Mouse (Mus musculus) embryonic facial prominence, embryonic 15.5 days (tissue): ENCODE measurements around the gene Arl5a. TPM values are rescaled to one million over a fixed set of nuclear protein-coding genes. Genes with fewer than 3 reads are reported as not detected.

ENCODE experiments used
- ATAC-seq: fragments of 200-750 bp; cut with Nextera tagmentation; 2 replicates; pipeline ENCODE4 v1.8.0; 2017; ENCODE audit warnings: low read depth, moderate TSS enrichment; ENCODE audit not compliant: insufficient number of reproducible peaks, low FRiP score, low TSS enrichment
- H3K27ac ChIP-seq: fragments of 300-500 bp; sonication (generic); replicated peaks from 2 replicates; pipeline ENCODE4 v1.5.1; 2015; ENCODE audit warnings: mild to moderate bottlenecking, inconsistent platforms
- H3K27me3 ChIP-seq: fragments of 300-500 bp; sonication (generic); 2 replicates; pipeline ENCODE4 v1.6.1; 2015; ENCODE audit warnings: inconsistent platforms
- H3K36me3 ChIP-seq: fragments of 300-500 bp; sonication (generic); 2 replicates; pipeline ENCODE4 v1.6.1; 2015; ENCODE audit warnings: mild to moderate bottlenecking, inconsistent platforms
- H3K4me1 ChIP-seq: fragments of 300-500 bp; sonication (generic); 2 replicates; pipeline ENCODE4 v1.6.1; 2015; ENCODE audit warnings: inconsistent platforms
- H3K4me2 ChIP-seq: fragments of 300-500 bp; sonication (generic); replicated peaks from 2 replicates; pipeline ENCODE4 v1.6.1; 2015; ENCODE audit warnings: mild to moderate bottlenecking, inconsistent platforms
- H3K4me3 ChIP-seq: fragments of 300-500 bp; sonication (generic); replicated peaks from 2 replicates; pipeline ENCODE4 v1.5.1; 2015; ENCODE audit warnings: mild to moderate bottlenecking, inconsistent platforms
- H3K9ac ChIP-seq: fragments of 300-500 bp; sonication (generic); 2 replicates; pipeline ENCODE4 v1.6.1; 2015; ENCODE audit warnings: inconsistent platforms
- H3K9me3 ChIP-seq: fragments of 300-500 bp; sonication (generic); replicated peaks from 2 replicates; pipeline ENCODE4 v1.6.1; 2016; ENCODE audit warnings: inconsistent platforms
- WGBS: fragments of 180-500 bp; shearing (Covaris S2); methylation state at CpG from one replicate; pipeline ENCODE4 v1.1.7; 2015; 5-methylcytosine and 5-hydroxymethylcytosine counted together
- polyA plus RNA-seq: library from polyadenylated mRNA; unstranded; fragments of >200 nt; fragmentation: Nextera tagmentation; extraction: Ambion mirVana; gene quantifications from 2 replicates; pipeline ENCODE4 v1.2.1, GENCODE M21; 2015

Arl5a gene
- 39.6 and 39.8 TPM in 2 replicates for polyA plus RNA-seq

GRCm38 (mm10) chr2:52424747-52425522 is at the start of gene Arl5a:
Gene Arl5a, minus strand, starts transcription at chr2:52424901.
- Histone ChIP-seq H3K4me2 (peak within 1 kb of the TSS; percentile 64), H3K9ac (peak within 1 kb of the TSS; percentile 92), H3K36me3 (no peaks in the 10 kb centered on the region), H3K9me3 (no peaks in the 10 kb centered on the region), H3K4me3 (peak within 1 kb of the TSS; percentile 97), H3K4me1 (peaks cover 24% of the 10 kb centered on the region), H3K27me3 (no peaks in the 10 kb centered on the region), H3K27ac (peak within 1 kb of the TSS; percentile 92)
- ATAC-seq, result peak; percentile 96
- under 1% methylated on average over 57 of the region's 57 CpGs for WGBS

GRCm38 (mm10) chr2:52471545-52472291 is 47.0 kb upstream of the Arl5a start:
- Histone ChIP-seq H3K36me3 (no peaks in the 10 kb centered on the region), H3K9me3 (no peaks in the 10 kb centered on the region), H3K4me3 (no peak overlapping the region), H3K27me3 (no peaks in the 10 kb centered on the region), H3K4me2 (no peak overlapping the region), H3K27ac (no peak overlapping the region), H3K9ac (no peak overlapping the region), H3K4me1 (no peaks in the 10 kb centered on the region)
- ATAC-seq, result no peak
- 27% methylated on average over 4 of the region's 4 CpGs for WGBS

- Histone ChIP-seq H3K4me2 (no peak overlapping the region), H3K9ac (no peak overlapping the region), H3K9me3 (no peaks in the 10 kb centered on the region), H3K27ac (no peak overlapping the region), H3K27me3 (no peaks in the 10 kb centered on the region), H3K4me1 (no peaks in the 10 kb centered on the region), H3K4me3 (no peak overlapping the region), H3K36me3 (no peaks in the 10 kb centered on the region)
- 87% methylated on average over 4 of the region's 4 CpGs for WGBS
- ATAC-seq, result no peak
These were observed 45.4 kb upstream of the Arl5a start for GRCm38 (mm10) chr2:52470044-52470560.

GRCm38 (mm10) chr2:52467629-52468028 is 42.9 kb upstream of the Arl5a start:
- no peaks in the 10 kb centered on the region for H3K4me1 ChIP-seq
- H3K9me3 ChIP-seq, result no peaks in the 10 kb centered on the region
- ATAC-seq, result no peak
- H3K9ac ChIP-seq, result no peak overlapping the region
- no peak overlapping the region for H3K27ac ChIP-seq
- H3K27me3 ChIP-seq, result no peaks in the 10 kb centered on the region
- no peak overlapping the region for H3K4me2 ChIP-seq
- H3K4me3 ChIP-seq, result no peak overlapping the region
- 77% methylated on average over 6 of the region's 6 CpGs for WGBS
- no peaks in the 10 kb centered on the region for H3K36me3 ChIP-seq

- H3K27ac ChIP-seq, result no peak overlapping the region
- no peaks in the 10 kb centered on the region for H3K36me3 ChIP-seq
- H3K4me2 ChIP-seq, result no peak overlapping the region
- no peaks in the 10 kb centered on the region for H3K27me3 ChIP-seq
- no peak overlapping the region for H3K9ac ChIP-seq
- no peak overlapping the region for H3K4me3 ChIP-seq
- no peaks in the 10 kb centered on the region for H3K9me3 ChIP-seq
- 90% methylated on average over 12 of the region's 12 CpGs for WGBS
- no peak for ATAC-seq
- H3K4me1 ChIP-seq, result no peaks in the 10 kb centered on the region
These were observed 36.7 kb upstream of the Arl5a start for GRCm38 (mm10) chr2:52461206-52461967.

GRCm38 (mm10) chr2:52455606-52456479 is 31.1 kb upstream of the Arl5a start:
- no peak overlapping the region for H3K4me2 ChIP-seq
- H3K9ac ChIP-seq, result no peak overlapping the region
- H3K4me3 ChIP-seq, result no peak overlapping the region
- no peaks in the 10 kb centered on the region for H3K36me3 ChIP-seq
- H3K27ac ChIP-seq, result no peak overlapping the region
- H3K9me3 ChIP-seq, result no peaks in the 10 kb centered on the region
- H3K4me1 ChIP-seq, result no peaks in the 10 kb centered on the region
- ATAC-seq, result peak; percentile 65
- WGBS, result 40% methylated on average over 7 of the region's 7 CpGs
- H3K27me3 ChIP-seq, result no peaks in the 10 kb centered on the region

GRCm38 (mm10) chr2:52449818-52450217 is 25.1 kb upstream of the Arl5a start:
- Histone ChIP-seq H3K4me1 (no peaks in the 10 kb centered on the region), H3K9me3 (no peaks in the 10 kb centered on the region), H3K27ac (no peak overlapping the region), H3K4me2 (no peak overlapping the region), H3K4me3 (no peak overlapping the region), H3K9ac (no peak overlapping the region), H3K27me3 (no peaks in the 10 kb centered on the region), H3K36me3 (no peaks in the 10 kb centered on the region)
- ATAC-seq, result no peak
- WGBS, result 83% methylated on average over 8 of the region's 8 CpGs

GRCm38 (mm10) chr2:52448916-52449315 is 24.2 kb upstream of the Arl5a start:
- no peak overlapping the region for H3K4me2 ChIP-seq
- ATAC-seq, result no peak
- no peak overlapping the region for H3K4me3 ChIP-seq
- H3K9me3 ChIP-seq, result no peaks in the 10 kb centered on the region
- H3K4me1 ChIP-seq, result no peaks in the 10 kb centered on the region
- H3K9ac ChIP-seq, result no peak overlapping the region
- no peak overlapping the region for H3K27ac ChIP-seq
- 45% methylated on average over 1 of the region's 1 CpGs for WGBS
- no peaks in the 10 kb centered on the region for H3K36me3 ChIP-seq
- H3K27me3 ChIP-seq, result no peaks in the 10 kb centered on the region

- no peak overlapping the region for H3K4me2 ChIP-seq
- ATAC-seq, result no peak
These were observed 21.9 kb upstream of the Arl5a start for GRCm38 (mm10) chr2:52446648-52447047.

GRCm38 (mm10) chr2:52442125-52442524 is 17.4 kb upstream of the Arl5a start:
- H3K36me3 ChIP-seq, result no peaks in the 10 kb centered on the region
- ATAC-seq, result no peak
- H3K27me3 ChIP-seq, result no peaks in the 10 kb centered on the region
- 0 out of 2 replicates have a peak overlapping the region, but pooled peaks have one; percentile 44 for H3K27ac ChIP-seq
- no peaks in the 10 kb centered on the region for H3K9me3 ChIP-seq
- H3K9ac ChIP-seq, result no peak overlapping the region
- peak overlapping the region; percentile 22; the same call in 1 of the 2 replicates for H3K4me2 ChIP-seq
- peaks cover 11% of the 10 kb centered on the region; the same call in 1 of the 2 replicates for H3K4me1 ChIP-seq
- no peak overlapping the region for H3K4me3 ChIP-seq
- WGBS, result 23% methylated on average over 5 of the region's 5 CpGs

More at GRCm38 (mm10) chr2:52446648-52447047, 21.9 kb upstream of the Arl5a start:
- no peak overlapping the region for H3K9ac ChIP-seq
- 79% methylated on average over 5 of the region's 5 CpGs for WGBS
- no peak overlapping the region for H3K27ac ChIP-seq
- H3K4me1 ChIP-seq, result 0 out of 2 replicates have a peak, but pooled peaks cover under 1% of the 10 kb centered on the region
- H3K36me3 ChIP-seq, result no peaks in the 10 kb centered on the region
- no peaks in the 10 kb centered on the region for H3K27me3 ChIP-seq
- no peaks in the 10 kb centered on the region for H3K9me3 ChIP-seq
- no peak overlapping the region for H3K4me3 ChIP-seq
